Comparison of ENCODE assay signal across 8 mouse cellular contexts in genomic region chr8:102783821-102784591, GRCm38 (mm10). TPM values are rescaled to one million over a fixed set of nuclear protein-coding genes. Genes with fewer than 3 reads are reported as not detected.
DNase-seq lines count a peak whose midpoint lies in the region; ATAC-seq and TF ChIP-seq lines count a peak whose summit lies in the region.

No protein-coding gene starts in this region.

- 0 out of 2 replicates have a peak overlapping the region, but pooled peaks have one; percentile 33 for H3K27ac ChIP-seq in bone marrow, adult 2 months (ENCODE audit: control insufficient read depth, insufficient read depth, low read depth, low read length, poor library complexity)
- peak overlapping the region; percentile 92 for H3K27ac ChIP-seq in hindbrain, embryonic 15.5 days (replicated peaks)
- H3K27ac ChIP-seq in limb, embryonic 13.5 days = peak overlapping the region; percentile 100
- H3K27ac ChIP-seq in midbrain, embryonic 15.5 days = peak overlapping the region; percentile 86

- H3K4me1 ChIP-seq in bone marrow, adult 2 months (ENCODE audit: control insufficient read depth, insufficient read depth, low read length) = no peaks in the 10 kb centered on the region
- H3K4me1 ChIP-seq in hindbrain, embryonic 15.5 days (replicated peaks) = peaks cover 34% of the 10 kb centered on the region
- peaks cover 27% of the 10 kb centered on the region for H3K4me1 ChIP-seq in limb, embryonic 13.5 days
- peaks cover 28% of the 10 kb centered on the region for H3K4me1 ChIP-seq in midbrain, embryonic 15.5 days

- CTCF ChIA-PET in Patski (lab: Charles Lee) = interaction anchor here (1.0 kb wide), 1 partner anchor 12 kb away, joined by 3 read pairs; no protein-coding TSS in a partner anchor

- peak; percentile 67 for ATAC-seq in Patski
- ATAC-seq in hindbrain, embryonic 15.5 days (ENCODE audit: low FRiP score, low read depth) = peak; percentile 63
- ATAC-seq in limb, embryonic 13.5 days (ENCODE audit: low FRiP score, low read depth) = peak; percentile 18
- ATAC-seq in midbrain, embryonic 15.5 days (replicated peaks) = peak; percentile 50
- no peak for ATAC-seq in monocyte, adult 5-6 weeks (replicated peaks; ENCODE audit: insufficient number of reproducible peaks, low FRiP score, low TSS enrichment, poor library complexity, severe bottlenecking)

- WGBS in bone marrow, adult 2 months = 2% methylated on average over 42 of the region's 42 CpGs
- WGBS in hindbrain, embryonic 15.5 days = under 1% methylated on average over 42 of the region's 42 CpGs
- WGBS in limb, embryonic 13.5 days = under 1% methylated on average over 42 of the region's 42 CpGs
- under 1% methylated on average over 42 of the region's 42 CpGs for WGBS in midbrain, embryonic 15.5 days

- no peak for TF ChIP-seq POLR2A in bone marrow, adult 2 months (IDR thresholded peaks at IDR 0.05; ENCODE audit: borderline replicate concordance, control insufficient read depth, low read depth, low read length)

- no peaks in the 10 kb centered on the region for H3K27me3 ChIP-seq in Patski
- peaks cover 4% of the 10 kb centered on the region for H3K27me3 ChIP-seq in hindbrain, embryonic 15.5 days
- no peaks in the 10 kb centered on the region for H3K27me3 ChIP-seq in limb, embryonic 13.5 days
- peaks cover 9% of the 10 kb centered on the region for H3K27me3 ChIP-seq in midbrain, embryonic 15.5 days (replicated peaks)

- peak overlapping the region; percentile 95 for H3K9ac ChIP-seq in hindbrain, embryonic 15.5 days
- H3K9ac ChIP-seq in limb, embryonic 13.5 days = peak overlapping the region; percentile 100
- peak overlapping the region; percentile 80 for H3K9ac ChIP-seq in midbrain, embryonic 15.5 days

- no peak for DNase-seq in Patski (ENCODE audit: low read depth, low spot score)
- DNase-seq in frontal cortex, postnatal 10 days (ENCODE audit: low spot score in 2 of 2) = peak; percentile 22 to 53
- peak; percentile 56 for DNase-seq in testis, postnatal 10 days (ENCODE audit: low spot score)

- H3K36me3 ChIP-seq in hindbrain, embryonic 15.5 days = no peaks in the 10 kb centered on the region
- peaks cover 4% of the 10 kb centered on the region for H3K36me3 ChIP-seq in limb, embryonic 13.5 days
- H3K36me3 ChIP-seq in midbrain, embryonic 15.5 days (replicated peaks) = no peaks in the 10 kb centered on the region

- POLR2A ChIA-PET in Patski (lab: Charles Lee) = no interaction called here

- peak overlapping the region; percentile 96 for H3K4me2 ChIP-seq in hindbrain, embryonic 15.5 days
- peak overlapping the region; percentile 84 for H3K4me2 ChIP-seq in limb, embryonic 13.5 days (replicated peaks)
- H3K4me2 ChIP-seq in midbrain, embryonic 15.5 days = peak overlapping the region; percentile 87

- no peak for TF ChIP-seq CTCF in Patski (IDR thresholded peaks at IDR 0.05)
- no peak for TF ChIP-seq CTCF in bone marrow, adult 2 months (IDR thresholded peaks at IDR 0.05; ENCODE audit: control insufficient read depth, insufficient read depth, low read length)

- H3K4me3 ChIP-seq in bone marrow, adult 2 months (replicated peaks; ENCODE audit: control insufficient read depth, low read depth, low read length) = no peak overlapping the region
- H3K4me3 ChIP-seq in hindbrain, embryonic 15.5 days = peak overlapping the region; percentile 94
- H3K4me3 ChIP-seq in limb, embryonic 13.5 days = peak overlapping the region; percentile 95
- H3K4me3 ChIP-seq in midbrain, embryonic 15.5 days = peak overlapping the region; percentile 67

- no peaks in the 10 kb centered on the region for H3K9me3 ChIP-seq in hindbrain, embryonic 15.5 days
- no peaks in the 10 kb centered on the region for H3K9me3 ChIP-seq in limb, embryonic 13.5 days
- no peaks in the 10 kb centered on the region for H3K9me3 ChIP-seq in midbrain, embryonic 15.5 days

- in situ Hi-C loops in Patski (cut with MboI; ENCODE audit: low pct_unique_long_range_greater_than_20kb) = loop anchor here (5.0 to 25.0 kb wide), 4 partner anchors 267 to 1922 kb away; no protein-coding TSS in a partner anchor

RNA-seq across cellular contexts. Expression of gene Cdh11, which starts 1.4 kb away (rescaled TPM):
- 36.4 TPM for polyA plus RNA-seq in Patski (2021)
- 2.7 and 6.5 TPM in 2 replicates for polyA plus RNA-seq in bone marrow, adult 2 months (2011; ENCODE audit: insufficient read depth, insufficient read length, low replicate concordance, missing spikeins)
- polyA plus RNA-seq in hindbrain, embryonic 15.5 days (2015; fragmentation: Nextera tagmentation; extraction: Ambion mirVana) = 38.7 and 40.9 TPM in 2 replicates
- 199 and 207 TPM in 2 replicates for polyA plus RNA-seq in limb, embryonic 13.5 days (2015; fragmentation: Nextera tagmentation; extraction: Ambion mirVana)
- 40.7 and 42.6 TPM in 2 replicates for polyA plus RNA-seq in midbrain, embryonic 15.5 days (2015; fragmentation: Nextera tagmentation; extraction: Ambion mirVana)
- 0.10 to 0.43 TPM in 2 of 3 replicates, not detected in the other for total RNA-seq in monocyte, adult 5-6 weeks (2017)

Comparison
In these comparisons a context has a peak if more than half of its experiments do, and no peak if none do; other contexts are left out.
1. H3K27ac ChIP-seq: peak in every context shown above with its lines; median percentile 100 in limb, embryonic 13.5 days; 92 in hindbrain, embryonic 15.5 days; 86 in midbrain, embryonic 15.5 days; 33 in bone marrow, adult 2 months.